Mouse (Mus musculus) testis, adult 2 months (tissue): ENCODE data around the gene Polr1e. TPM values are rescaled to one million over a fixed set of nuclear protein-coding genes. Genes with fewer than 3 reads are reported as not detected.
"Not testable (repeated sequence)": the region's sequence is repeated elsewhere in the genome, so short reads cannot be mapped to it uniquely, and the experiment has no call there.

Experiments used
- H3K27ac ChIP-seq: fragments of 200-500 bp; 2 replicates; pipeline ENCODE4 v1.5.1; 2012; ENCODE audit warnings: low read depth, low read length; ENCODE audit not compliant: control insufficient read depth, insufficient read depth
- H3K27me3 ChIP-seq: fragments of 200-500 bp; 2 replicates; pipeline ENCODE4 v1.6.1; 2012; ENCODE audit warnings: mild to moderate bottlenecking, low read length, moderate library complexity; ENCODE audit not compliant: control insufficient read depth, insufficient read depth
- H3K36me3 ChIP-seq: fragments of 200-500 bp; 2 replicates; pipeline ENCODE4 v1.6.1; 2012; ENCODE audit warnings: mild to moderate bottlenecking, low read length; ENCODE audit not compliant: control insufficient read depth, insufficient read depth
- H3K4me1 ChIP-seq: fragments of 200-500 bp; 2 replicates; pipeline ENCODE4 v1.6.1; 2012; ENCODE audit warnings: low read length; ENCODE audit not compliant: control insufficient read depth, insufficient read depth
- H3K4me3 ChIP-seq: fragments of 200-500 bp; 2 replicates; pipeline ENCODE4 v1.5.1; 2012; ENCODE audit warnings: low read depth, mild to moderate bottlenecking, low read length, moderate library complexity, mixed read lengths; ENCODE audit not compliant: control insufficient read depth
- CTCF ChIP-seq: fragments of 200-500 bp; IDR thresholded peaks from 2 replicates; pipeline ENCODE4 v1.5.1; 2012; ENCODE audit warnings: low read depth, mild to moderate bottlenecking, inconsistent platforms, low read length, moderate library complexity; ENCODE audit not compliant: control insufficient read depth, insufficient read depth, insufficient replicate concordance
- POLR2A ChIP-seq: fragments of 200-500 bp; IDR thresholded peaks from 2 replicates; pipeline ENCODE4 v1.6.1; 2012; ENCODE audit warnings: low read depth, mild to moderate bottlenecking, inconsistent platforms, low read length, moderate library complexity; ENCODE audit not compliant: control insufficient read depth
- polyA plus RNA-seq: library from polyadenylated mRNA; depleted of rRNA; stranded (reverse); fragments of >200 nt; gene quantifications from 2 replicates; pipeline ENCODE4 v1.2.3, GENCODE M21; 2012

Polr1e gene
- polyA plus RNA-seq, 1 experiment, result 6.3 TPM

- no peaks in the 10 kb centered on the region for H3K36me3 ChIP-seq
- peaks cover 3% of the 10 kb centered on the region; the same call in 1 of the 2 replicates for H3K4me1 ChIP-seq
- H3K27me3 ChIP-seq, result no peaks in the 10 kb centered on the region
- TF ChIP-seq POLR2A (no peak), CTCF (no peak)
- no peak overlapping the region for H3K27ac ChIP-seq
- H3K4me3 ChIP-seq, result no peak overlapping the region
These were observed 19.4 kb downstream of the Polr1e start for GRCm38 (mm10) chr4:45037455-45038410.

GRCm38 (mm10) chr4:45038879-45039278, 20.5 kb downstream of the Polr1e start:
- H3K4me1 ChIP-seq, H3K27ac ChIP-seq, H3K27me3 ChIP-seq, H3K36me3 ChIP-seq, H3K4me3 ChIP-seq: not testable (repeated sequence)

GRCm38 (mm10) chr4:45039546-45039945, 21.2 kb downstream of the Polr1e start:
- not testable (repeated sequence) for H3K4me3 ChIP-seq, H3K27me3 ChIP-seq, H3K36me3 ChIP-seq, H3K4me1 ChIP-seq, H3K27ac ChIP-seq

GRCm38 (mm10) chr4:45040795-45041194, 22.4 kb downstream of the Polr1e start:
- no peak overlapping the region for H3K4me3 ChIP-seq
- H3K4me1 ChIP-seq, result peaks cover under 1% of the 10 kb centered on the region; the same call in 1 of the 2 replicates
- no peak overlapping the region for H3K27ac ChIP-seq
- no peaks in the 10 kb centered on the region for H3K36me3 ChIP-seq
- TF ChIP-seq CTCF, result no peak
- TF ChIP-seq POLR2A, result no peak
- no peaks in the 10 kb centered on the region for H3K27me3 ChIP-seq

DNA sequence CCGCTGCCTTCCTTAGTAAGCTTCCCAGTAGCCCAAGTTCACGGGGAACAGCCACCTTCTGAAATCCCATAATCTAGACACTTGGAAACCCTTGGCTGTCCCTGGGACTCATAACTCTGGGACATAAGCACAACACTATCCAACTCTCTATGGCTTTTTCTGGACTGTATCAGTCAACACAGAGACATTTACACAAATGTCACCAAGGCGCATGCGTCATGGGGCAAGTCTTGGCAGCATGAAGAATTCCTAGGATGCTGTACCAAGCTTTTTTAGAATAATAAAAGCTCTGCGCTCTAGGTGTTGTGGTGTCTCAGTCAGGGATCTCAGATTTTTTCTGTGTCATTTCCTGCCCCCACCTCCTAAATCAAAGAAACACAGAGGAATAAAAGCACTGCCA, 28.3 kb downstream of the Polr1e start:
- Histone ChIP-seq H3K4me3 (no peak overlapping the region), H3K27me3 (no peaks in the 10 kb centered on the region), H3K4me1 (no peaks in the 10 kb centered on the region), H3K27ac (no peak overlapping the region), H3K36me3 (no peaks in the 10 kb centered on the region)
- no peak for TF ChIP-seq POLR2A
- no peak for TF ChIP-seq CTCF

- H3K4me1 ChIP-seq, result no peaks in the 10 kb centered on the region
- TF ChIP-seq CTCF, result no peak
- no peak for TF ChIP-seq POLR2A
- H3K4me3 ChIP-seq, result no peak overlapping the region
These were observed 29.0 kb downstream of the Polr1e start for GRCm38 (mm10) chr4:45047286-45047887.

GRCm38 (mm10) chr4:45047956-45048355, 29.6 kb downstream of the Polr1e start:
- H3K36me3 ChIP-seq, result no peaks in the 10 kb centered on the region

More at GRCm38 (mm10) chr4:45047286-45047887, 29.0 kb downstream of the Polr1e start:
- no peaks in the 10 kb centered on the region for H3K36me3 ChIP-seq
- no peak overlapping the region for H3K27ac ChIP-seq
- no peaks in the 10 kb centered on the region for H3K27me3 ChIP-seq

More at GRCm38 (mm10) chr4:45047956-45048355, 29.6 kb downstream of the Polr1e start:
- H3K4me1 ChIP-seq, result no peaks in the 10 kb centered on the region
- no peaks in the 10 kb centered on the region for H3K27me3 ChIP-seq
- no peak overlapping the region for H3K27ac ChIP-seq
- no peak for TF ChIP-seq POLR2A
- no peak overlapping the region for H3K4me3 ChIP-seq
